Mouse (Mus musculus): Measurements from ENCODE around the gene Hcar1. TPM values are rescaled to one million over a fixed set of nuclear protein-coding genes. Genes with fewer than 3 reads are reported as not detected.

The Hcar1 gene
- total RNA-seq, 2 experiments from 2014 or later: 1.0 to 1.4 TPM

- DNase-seq (ENCODE audit: low spot score in 2 of 2): no peak
- intact Hi-C loops (cut with DNase I): no loop called here
Measured at GRCm38 (mm10) chr5:123869615-123870014, 10.2 kb downstream of the Hcar1 start.

GRCm38 (mm10) chr5:123866457-123866856 lies 13.4 kb downstream of the Hcar1 start:
- no peak for DNase-seq (ENCODE audit: low spot score in 2 of 2)
- intact Hi-C loops (cut with DNase I): no loop called here

GRCm38 (mm10) chr5:123865365-123865764 lies 14.5 kb downstream of the Hcar1 start, which contains the start of gene Hcar2:
Hcar2 (minus strand) TSS chr5:123865499.
- no peak for DNase-seq (ENCODE audit: low spot score in 2 of 2)
- intact Hi-C loops (cut with DNase I): no loop called here

GRCm38 (mm10) chr5:123863934-123864333 lies 15.9 kb downstream of the Hcar1 start:
- intact Hi-C loops (cut with DNase I): no loop called here
- no peak for DNase-seq (ENCODE audit: low spot score in 2 of 2)

- intact Hi-C loops (cut with DNase I): no loop called here
- DNase-seq (ENCODE audit: low spot score in 2 of 2): peak in 1 of 2 experiments; percentile 20
Measured at GRCm38 (mm10) chr5:123862374-123863350, 17.2 kb downstream of the Hcar1 start.

- intact Hi-C loops (cut with DNase I): no loop called here
Measured at GRCm38 (mm10) chr5:123858798-123859197, 21.0 kb downstream of the Hcar1 start.

GRCm38 (mm10) chr5:123854511-123854910 lies 25.3 kb downstream of the Hcar1 start:
- intact Hi-C loops (cut with DNase I): no loop called here
- DNase-seq (ENCODE audit: low spot score in 2 of 2): no peak

More at GRCm38 (mm10) chr5:123858798-123859197, 21.0 kb downstream of the Hcar1 start:
- DNase-seq (ENCODE audit: low spot score in 2 of 2): no peak

GRCm38 (mm10) chr5:123853877-123854504 lies 25.8 kb downstream of the Hcar1 start:
- no peak for DNase-seq (ENCODE audit: low spot score in 2 of 2)
- intact Hi-C loops (cut with DNase I): no loop called here

- no peak for DNase-seq (ENCODE audit: low spot score in 2 of 2)
- intact Hi-C loops (cut with DNase I): no loop called here
Measured at GRCm38 (mm10) chr5:123851398-123851797, 28.4 kb downstream of the Hcar1 start.

GRCm38 (mm10) chr5:123844316-123844715 lies 35.5 kb downstream of the Hcar1 start:
- no peak for DNase-seq (ENCODE audit: low spot score in 2 of 2)
- intact Hi-C loops (cut with DNase I): no loop called here

GRCm38 (mm10) chr5:123843816-123844215 lies 36.0 kb downstream of the Hcar1 start:
- DNase-seq (ENCODE audit: low spot score in 2 of 2): no peak
- intact Hi-C loops (cut with DNase I): no loop called here

- intact Hi-C loops (cut with DNase I): no loop called here
Measured at GRCm38 (mm10) chr5:123842935-123843282, 36.9 kb downstream of the Hcar1 start.

GRCm38 (mm10) chr5:123842221-123842934 lies 37.4 kb downstream of the Hcar1 start:
- no peak for DNase-seq (ENCODE audit: low spot score in 2 of 2)
- intact Hi-C loops (cut with DNase I): no loop called here

More at GRCm38 (mm10) chr5:123842935-123843282, 36.9 kb downstream of the Hcar1 start:
- no peak for DNase-seq (ENCODE audit: low spot score in 2 of 2)

GRCm38 (mm10) chr5:123837371-123837770 lies 42.4 kb downstream of the Hcar1 start:
- no peak for DNase-seq (ENCODE audit: low spot score in 2 of 2)
- intact Hi-C loops (cut with DNase I): no loop called here

- intact Hi-C loops (cut with DNase I): no loop called here
- DNase-seq (ENCODE audit: low spot score in 2 of 2): no peak
Measured at GRCm38 (mm10) chr5:123834836-123835235, 45.0 kb downstream of the Hcar1 start.

GRCm38 (mm10) chr5:123832309-123832708 lies 47.5 kb downstream of the Hcar1 start:
- DNase-seq (ENCODE audit: low spot score in 2 of 2): no peak
- intact Hi-C loops (cut with DNase I): no loop called here

GRCm38 (mm10) chr5:123827659-123828091 lies 52.1 kb downstream of the Hcar1 start:
- intact Hi-C loops (cut with DNase I): loop anchor here (2.0 to 10.0 kb wide), 2 partner anchors 79 to 257 kb away; partner anchors contain the start of gene Denr
- DNase-seq (ENCODE audit: low spot score in 2 of 2): peak; percentile 19 to 62

All from left cerebral cortex, postnatal 25 days (tissue).